Mouse (Mus musculus): ENCODE data around the gene Dlg2. TPM values are rescaled to one million over a fixed set of nuclear protein-coding genes. Genes with fewer than 3 reads are reported as not detected.

The Dlg2 gene
- total and polyA plus RNA-seq, 3 experiments: 0.72 to 1.9 (median 1.7) TPM

- no peak for DNase-seq
- intact Hi-C loops (cut with DNase I): no loop called here
- H3K4me3 ChIP-seq: no peak overlapping the region
- H3K79me2 ChIP-seq (replicated peaks; ENCODE audit: control insufficient read depth, insufficient read depth, low read length): no peaks in the 10 kb centered on the region
- no peak for TF ChIP-seq CTCF (IDR thresholded peaks at IDR 0.05)
- TF ChIP-seq EP300 (IDR thresholded peaks at IDR 0.05; ENCODE audit: insufficient read depth, low read depth, low read length): no peak
- TF ChIP-seq POLR2A (IDR thresholded peaks at IDR 0.05; ENCODE audit: insufficient read depth, low read depth, low read length): no peak
- H3K4me1 ChIP-seq (ENCODE audit: control insufficient read depth, insufficient read depth, low read length): no peaks in the 10 kb centered on the region
- no peak overlapping the region for H3K27ac ChIP-seq
- no peaks in the 10 kb centered on the region for H3K36me3 ChIP-seq (ENCODE audit: control insufficient read depth, insufficient read depth, low read length)
- WGBS: 63% methylated on average over 2 of the region's 2 CpGs
- no peak overlapping the region for H3K9ac ChIP-seq (ENCODE audit: low read depth, low read length)
- H3K27me3 ChIP-seq (ENCODE audit: control insufficient read depth, insufficient read depth, low read length): no peaks in the 10 kb centered on the region
These were observed 1977.7 kb downstream of the Dlg2 start for GRCm38 (mm10) chr7:92454176-92454575.

GRCm38 (mm10) chr7:92455927-92456326, 1979.5 kb downstream of the Dlg2 start:
- 41% methylated on average over 5 of the region's 5 CpGs for WGBS
- H3K36me3 ChIP-seq (ENCODE audit: control insufficient read depth, insufficient read depth, low read length): no peaks in the 10 kb centered on the region
- DNase-seq: no peak
- no peak for TF ChIP-seq CTCF (IDR thresholded peaks at IDR 0.05)
- no peak for TF ChIP-seq EP300 (IDR thresholded peaks at IDR 0.05; ENCODE audit: insufficient read depth, low read depth, low read length)
- no peak for TF ChIP-seq POLR2A (IDR thresholded peaks at IDR 0.05; ENCODE audit: insufficient read depth, low read depth, low read length)
- H3K79me2 ChIP-seq (replicated peaks; ENCODE audit: control insufficient read depth, insufficient read depth, low read length): no peaks in the 10 kb centered on the region
- intact Hi-C loops (cut with DNase I): no loop called here
- no peaks in the 10 kb centered on the region for H3K4me1 ChIP-seq (ENCODE audit: control insufficient read depth, insufficient read depth, low read length)
- no peak overlapping the region for H3K4me3 ChIP-seq
- no peaks in the 10 kb centered on the region for H3K27me3 ChIP-seq (ENCODE audit: control insufficient read depth, insufficient read depth, low read length)
- H3K27ac ChIP-seq: no peak overlapping the region
- H3K9ac ChIP-seq (ENCODE audit: low read depth, low read length): no peak overlapping the region

- 6% methylated on average over 4 of the region's 4 CpGs for WGBS
- H3K4me1 ChIP-seq (ENCODE audit: control insufficient read depth, insufficient read depth, low read length): no peaks in the 10 kb centered on the region
- TF ChIP-seq POLR2A (IDR thresholded peaks at IDR 0.05; ENCODE audit: insufficient read depth, low read depth, low read length) (no peak), EP300 (IDR thresholded peaks at IDR 0.05; ENCODE audit: insufficient read depth, low read depth, low read length) (no peak)
- no peak overlapping the region for H3K4me3 ChIP-seq
- H3K9ac ChIP-seq (ENCODE audit: low read depth, low read length): no peak overlapping the region
- no peaks in the 10 kb centered on the region for H3K36me3 ChIP-seq (ENCODE audit: control insufficient read depth, insufficient read depth, low read length)
- H3K27ac ChIP-seq: no peak overlapping the region
- no peaks in the 10 kb centered on the region for H3K27me3 ChIP-seq (ENCODE audit: control insufficient read depth, insufficient read depth, low read length)
- peak; percentile 26 to 59 for DNase-seq
- intact Hi-C loops (cut with DNase I): no loop called here
- H3K79me2 ChIP-seq (replicated peaks; ENCODE audit: control insufficient read depth, insufficient read depth, low read length): no peaks in the 10 kb centered on the region
These were observed 1981.3 kb downstream of the Dlg2 start for GRCm38 (mm10) chr7:92457791-92458190.

DNA sequence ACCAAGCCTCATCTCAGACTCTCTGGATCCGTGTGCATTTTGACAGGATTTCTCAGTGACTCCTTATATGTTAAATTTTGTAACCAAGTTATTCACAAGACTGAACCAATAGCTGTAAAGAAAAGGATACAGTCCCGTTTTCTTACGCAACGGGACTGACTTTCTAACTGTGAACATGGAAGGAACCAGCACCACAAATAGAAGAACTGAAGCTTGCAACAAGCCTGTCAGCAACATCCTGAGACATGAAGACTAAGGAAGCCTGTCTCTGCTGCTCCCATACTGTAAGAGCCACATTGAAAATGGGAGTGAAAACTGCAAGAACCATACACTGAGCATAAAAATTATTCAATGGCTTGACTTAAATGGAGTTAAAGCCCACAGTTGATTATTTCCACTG, 1981.8 kb downstream of the Dlg2 start:
- TF ChIP-seq EP300 (IDR thresholded peaks at IDR 0.05; ENCODE audit: insufficient read depth, low read depth, low read length): no peak
- TF ChIP-seq POLR2A (IDR thresholded peaks at IDR 0.05; ENCODE audit: insufficient read depth, low read depth, low read length): no peak
- TF ChIP-seq CTCF (IDR thresholded peaks at IDR 0.05): no peak
- DNase-seq: no peak
- Histone ChIP-seq H3K9ac (ENCODE audit: low read depth, low read length) (no peak overlapping the region), H3K27ac (no peak overlapping the region), H3K4me1 (ENCODE audit: control insufficient read depth, insufficient read depth, low read length) (no peaks in the 10 kb centered on the region), H3K4me3 (no peak overlapping the region), H3K36me3 (ENCODE audit: control insufficient read depth, insufficient read depth, low read length) (no peaks in the 10 kb centered on the region), H3K27me3 (ENCODE audit: control insufficient read depth, insufficient read depth, low read length) (no peaks in the 10 kb centered on the region), H3K79me2 (replicated peaks; ENCODE audit: control insufficient read depth, insufficient read depth, low read length) (no peaks in the 10 kb centered on the region)
- WGBS: 42% methylated on average over 4 of the region's 4 CpGs
- intact Hi-C loops (cut with DNase I): no loop called here

- no peaks in the 10 kb centered on the region for H3K36me3 ChIP-seq (ENCODE audit: control insufficient read depth, insufficient read depth, low read length)
- H3K4me1 ChIP-seq (ENCODE audit: control insufficient read depth, insufficient read depth, low read length): no peaks in the 10 kb centered on the region
- intact Hi-C loops (cut with DNase I): no loop called here
- H3K27ac ChIP-seq: no peak overlapping the region
- no peak for DNase-seq
- no peak overlapping the region for H3K9ac ChIP-seq (ENCODE audit: low read depth, low read length)
- TF ChIP-seq EP300 (IDR thresholded peaks at IDR 0.05; ENCODE audit: insufficient read depth, low read depth, low read length) (no peak), POLR2A (IDR thresholded peaks at IDR 0.05; ENCODE audit: insufficient read depth, low read depth, low read length) (no peak), CTCF (IDR thresholded peaks at IDR 0.05) (no peak)
- H3K79me2 ChIP-seq (replicated peaks; ENCODE audit: control insufficient read depth, insufficient read depth, low read length): no peaks in the 10 kb centered on the region
- no peak overlapping the region for H3K4me3 ChIP-seq
- H3K27me3 ChIP-seq (ENCODE audit: control insufficient read depth, insufficient read depth, low read length): no peaks in the 10 kb centered on the region
These were observed 1984.1 kb downstream of the Dlg2 start for GRCm38 (mm10) chr7:92460578-92460977.

GRCm38 (mm10) chr7:92461256-92461655, 1984.8 kb downstream of the Dlg2 start:
- no peaks in the 10 kb centered on the region for H3K79me2 ChIP-seq (replicated peaks; ENCODE audit: control insufficient read depth, insufficient read depth, low read length)
- no peak overlapping the region for H3K27ac ChIP-seq
- no peak overlapping the region for H3K4me3 ChIP-seq
- no peak for DNase-seq
- intact Hi-C loops (cut with DNase I): no loop called here
- H3K27me3 ChIP-seq (ENCODE audit: control insufficient read depth, insufficient read depth, low read length): no peaks in the 10 kb centered on the region
- TF ChIP-seq POLR2A (IDR thresholded peaks at IDR 0.05; ENCODE audit: insufficient read depth, low read depth, low read length) (no peak), CTCF (IDR thresholded peaks at IDR 0.05) (no peak)
- no peak overlapping the region for H3K9ac ChIP-seq (ENCODE audit: low read depth, low read length)
- 71% methylated on average over 3 of the region's 3 CpGs for WGBS
- no peaks in the 10 kb centered on the region for H3K36me3 ChIP-seq (ENCODE audit: control insufficient read depth, insufficient read depth, low read length)
- no peaks in the 10 kb centered on the region for H3K4me1 ChIP-seq (ENCODE audit: control insufficient read depth, insufficient read depth, low read length)
